24 mouse cellular contexts compared by ENCODE assay signal in the genomic region with DNA sequence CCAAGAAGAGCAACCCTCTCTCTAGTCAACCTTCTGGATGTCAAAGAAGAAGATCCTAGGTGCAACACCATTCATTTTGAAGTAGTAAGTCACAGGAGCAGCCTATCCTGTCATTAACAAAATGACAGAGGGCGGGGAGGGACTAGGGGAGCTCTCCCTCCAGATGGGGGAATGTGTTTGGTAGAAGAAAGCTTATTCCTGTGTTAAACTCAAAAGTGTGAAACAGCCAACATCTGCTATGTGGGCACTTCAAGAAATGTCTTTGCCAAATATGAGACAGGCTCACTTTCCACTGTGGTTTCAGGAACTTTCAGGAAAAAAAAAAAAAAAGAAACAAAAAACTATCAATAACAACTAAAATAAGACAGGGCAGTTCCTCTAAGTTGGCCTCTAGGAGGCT.
A peak's percentile ranks its signal among the peaks of the same experiment; 100 is the strongest.
DNase-seq lines count a peak whose midpoint lies in the region; ATAC-seq and TF ChIP-seq lines count a peak whose summit lies in the region.
"Had no signal": no experiment of that assay in that cellular context is flagged by ENCODE, and none has a peak within 500 bp of the region (broad histone marks: within the 10 kb centered on the region; RNA-seq: fewer than 3 reads in every experiment).

No protein-coding gene starts in this region.

- H3K4me3 ChIP-seq in embryonic facial prominence, embryonic 14.5 days (ENCODE audit: low read depth, low read length) = no peak overlapping the region
- H3K4me3 ChIP-seq in embryonic facial prominence, embryonic 10.5 days = no peak overlapping the region
- H3K4me3 ChIP-seq in lung, embryonic 16.5 days (ENCODE audit: low read length) = no peak overlapping the region
- H3K4me3 ChIP-seq in lung, postnatal 0 days (ENCODE audit: low read depth, low read length) = no peak overlapping the region
- H3K4me3 ChIP-seq in stomach, postnatal 0 days (ENCODE audit: low read depth, low read length) = no peak overlapping the region
- H3K4me3 ChIP-seq: embryonic facial prominence, embryonic 15.5 days; midbrain, embryonic 13.5 days; neural tube, embryonic 12.5 days had no signal

- no peak overlapping the region for H3K4me2 ChIP-seq in embryonic facial prominence, embryonic 14.5 days (ENCODE audit: low read depth, low read length)
- no peak overlapping the region for H3K4me2 ChIP-seq in lung, embryonic 16.5 days (ENCODE audit: low read depth, low read length)
- H3K4me2 ChIP-seq in lung, postnatal 0 days (replicated peaks; ENCODE audit: low read depth, low read length) = no peak overlapping the region
- no peak overlapping the region for H3K4me2 ChIP-seq in stomach, postnatal 0 days (replicated peaks; ENCODE audit: low read depth)
- H3K4me2 ChIP-seq: embryonic facial prominence, embryonic 15.5 days; hindbrain, embryonic 14.5 days; midbrain, embryonic 13.5 days; neural tube, embryonic 12.5 days had no signal

- DNase-seq in embryonic facial prominence, embryonic 14.5 days (ENCODE audit: low spot score) = no peak
- no peak for DNase-seq in embryonic facial prominence, embryonic 10.5 days (ENCODE audit: low spot score)
- DNase-seq in heart, adult 11 months = peak; percentile 31
- DNase-seq in heart, adult 9 months (ENCODE audit: low spot score in 2 of 2) = no peak
- no peak for DNase-seq in lung, postnatal 0 days (ENCODE audit: low spot score)
- DNase-seq in stomach, postnatal 0 days (ENCODE audit: low spot score) = no peak
- DNase-seq in cerebellum, adult 9-10 months = no peak
- DNase-seq: adrenal gland, adult 8-10 months; cerebellum, adult 11 months; gastrocnemius, postnatal 10 days; heart, adult 18-20 months; heart, postnatal 36 days; kidney, adult 9 months; kidney, postnatal 4 days; liver; lung, postnatal 14 days; thymus, postnatal 25 days had no signal

- H3K36me3 ChIP-seq in embryonic facial prominence, embryonic 14.5 days (ENCODE audit: control insufficient read depth, insufficient read depth, low read length) = peaks cover 23% of the 10 kb centered on the region
- H3K36me3 ChIP-seq in embryonic facial prominence, embryonic 10.5 days (replicated peaks) = peaks cover 4% of the 10 kb centered on the region; the same call in 1 of the 2 replicates
- peaks cover 11% of the 10 kb centered on the region for H3K36me3 ChIP-seq in lung, embryonic 16.5 days (ENCODE audit: control insufficient read depth, insufficient read depth, low read length)
- no peaks in the 10 kb centered on the region for H3K36me3 ChIP-seq in lung, postnatal 0 days (ENCODE audit: insufficient read depth, low read length)
- H3K36me3 ChIP-seq in stomach, postnatal 0 days (ENCODE audit: control insufficient read depth, insufficient read depth, low read length) = no peaks in the 10 kb centered on the region; the same call in 1 of the 2 replicates
- H3K36me3 ChIP-seq: midbrain, embryonic 13.5 days had no signal

- H3K27ac ChIP-seq in embryonic facial prominence, embryonic 14.5 days (replicated peaks; ENCODE audit: low read depth, low read length) = 0 out of 2 replicates have a peak overlapping the region, but pooled peaks have one; percentile 39
- no peak overlapping the region for H3K27ac ChIP-seq in embryonic facial prominence, embryonic 10.5 days (replicated peaks)
- H3K27ac ChIP-seq in lung, embryonic 16.5 days (ENCODE audit: low read length) = peak overlapping the region; percentile 10; the same call in 1 of the 2 replicates
- no peak overlapping the region for H3K27ac ChIP-seq in lung, postnatal 0 days (ENCODE audit: low read length)
- no peak overlapping the region for H3K27ac ChIP-seq in stomach, postnatal 0 days (replicated peaks)
- H3K27ac ChIP-seq: embryonic facial prominence, embryonic 15.5 days; hindbrain, embryonic 14.5 days; midbrain, embryonic 13.5 days; neural tube, embryonic 12.5 days had no signal

- no peaks in the 10 kb centered on the region for H3K9me3 ChIP-seq in embryonic facial prominence, embryonic 14.5 days (ENCODE audit: control insufficient read depth, low read length)
- no peaks in the 10 kb centered on the region for H3K9me3 ChIP-seq in embryonic facial prominence, embryonic 10.5 days
- no peaks in the 10 kb centered on the region for H3K9me3 ChIP-seq in lung, embryonic 16.5 days (ENCODE audit: control insufficient read depth, low read length)
- H3K9me3 ChIP-seq in lung, postnatal 0 days (ENCODE audit: low read length) = no peaks in the 10 kb centered on the region
- no peaks in the 10 kb centered on the region for H3K9me3 ChIP-seq in stomach, postnatal 0 days (ENCODE audit: control insufficient read depth, low read length)
- H3K9me3 ChIP-seq: embryonic facial prominence, embryonic 15.5 days; midbrain, embryonic 13.5 days; neural tube, embryonic 12.5 days had no signal

- ATAC-seq in embryonic facial prominence, embryonic 14.5 days (ENCODE audit: low read depth) = no peak
- ATAC-seq in lung, embryonic 16.5 days (ENCODE audit: low read depth) = no peak
- no peak for ATAC-seq in lung, postnatal 0 days
- no peak for ATAC-seq in stomach, postnatal 0 days (ENCODE audit: low FRiP score, low TSS enrichment)
- ATAC-seq: CD4-positive, CD25-positive, alpha-beta regulatory T cell, adult 4 months; Patski had no signal

- peaks cover 30% of the 10 kb centered on the region for H3K4me1 ChIP-seq in embryonic facial prominence, embryonic 14.5 days (ENCODE audit: control insufficient read depth, insufficient read depth, low read length)
- H3K4me1 ChIP-seq in embryonic facial prominence, embryonic 10.5 days = peaks cover 43% of the 10 kb centered on the region
- no peaks in the 10 kb centered on the region for H3K4me1 ChIP-seq in lung, embryonic 16.5 days (replicated peaks; ENCODE audit: control insufficient read depth, insufficient read depth, low read length)
- no peaks in the 10 kb centered on the region for H3K4me1 ChIP-seq in lung, postnatal 0 days (ENCODE audit: insufficient read depth, low read depth, low read length)
- H3K4me1 ChIP-seq in stomach, postnatal 0 days (replicated peaks; ENCODE audit: control insufficient read depth, insufficient read depth) = no peaks in the 10 kb centered on the region

- 63% methylated on average over 1 of the region's 1 CpGs for WGBS in embryonic facial prominence, embryonic 14.5 days
- WGBS in embryonic facial prominence, embryonic 10.5 days = 55% methylated on average over 1 of the region's 1 CpGs
- WGBS in lung, embryonic 16.5 days = 80% methylated on average over 1 of the region's 1 CpGs
- WGBS in lung, postnatal 0 days = 100% methylated on average over 1 of the region's 1 CpGs
- 96% methylated on average over 1 of the region's 1 CpGs for WGBS in stomach, postnatal 0 days

- no peak for TF ChIP-seq EP300 in lung, postnatal 0 days (IDR thresholded peaks at IDR 0.05)
- TF ChIP-seq EP300 in stomach, postnatal 0 days (optimal IDR thresholded peaks at IDR 0.05) = no peak

- TF ChIP-seq CTCF in lung, postnatal 0 days (IDR thresholded peaks at IDR 0.05) = no peak
- peak; percentile 17; the same call in 1 of the 2 replicates for TF ChIP-seq CTCF in stomach, postnatal 0 days (IDR thresholded peaks at IDR 0.05; ENCODE audit: low read depth)

- no peak overlapping the region for H3K9ac ChIP-seq in embryonic facial prominence, embryonic 14.5 days (ENCODE audit: low read depth, low read length)
- no peak overlapping the region for H3K9ac ChIP-seq in lung, embryonic 16.5 days (ENCODE audit: low read length)
- H3K9ac ChIP-seq in lung, postnatal 0 days (replicated peaks; ENCODE audit: low read depth) = no peak overlapping the region
- no peak overlapping the region for H3K9ac ChIP-seq in stomach, postnatal 0 days (ENCODE audit: low read length)
- H3K9ac ChIP-seq: embryonic facial prominence, embryonic 15.5 days; hindbrain, embryonic 14.5 days; midbrain, embryonic 13.5 days; neural tube, embryonic 12.5 days had no signal

- no peaks in the 10 kb centered on the region for H3K27me3 ChIP-seq in embryonic facial prominence, embryonic 14.5 days (replicated peaks; ENCODE audit: control insufficient read depth, insufficient read depth, low read length)
- no peaks in the 10 kb centered on the region for H3K27me3 ChIP-seq in embryonic facial prominence, embryonic 10.5 days (replicated peaks; ENCODE audit: low read depth, poor library complexity, severe bottlenecking)
- H3K27me3 ChIP-seq in lung, embryonic 16.5 days (ENCODE audit: control insufficient read depth, insufficient read depth, low read depth, low read length) = no peaks in the 10 kb centered on the region
- H3K27me3 ChIP-seq in lung, postnatal 0 days (replicated peaks; ENCODE audit: insufficient read depth, low read length) = no peaks in the 10 kb centered on the region
- H3K27me3 ChIP-seq in stomach, postnatal 0 days (ENCODE audit: control insufficient read depth, insufficient read depth, low read length) = no peaks in the 10 kb centered on the region
- H3K27me3 ChIP-seq: embryonic facial prominence, embryonic 15.5 days; midbrain, embryonic 13.5 days; neural tube, embryonic 12.5 days; Patski had no signal

Comparison
In these comparisons a context has a peak if more than half of its experiments do, and no peak if none do; other contexts are left out.
1. H3K27ac ChIP-seq: peak in embryonic facial prominence, embryonic 14.5 days (single experiment) and lung, embryonic 16.5 days (single experiment); none in embryonic facial prominence, embryonic 10.5 days (single experiment), lung, postnatal 0 days (single experiment) and stomach, postnatal 0 days (single experiment).